Mouse (Mus musculus) right cerebral cortex, postnatal 4 days (tissue): ENCODE results near the gene Atp6v0e.

Experiments
- DNase-seq: peaks from one replicate; pipeline ENCODE4 v3.0.0-alpha.2; 2022

The Atp6v0e gene

DNA sequence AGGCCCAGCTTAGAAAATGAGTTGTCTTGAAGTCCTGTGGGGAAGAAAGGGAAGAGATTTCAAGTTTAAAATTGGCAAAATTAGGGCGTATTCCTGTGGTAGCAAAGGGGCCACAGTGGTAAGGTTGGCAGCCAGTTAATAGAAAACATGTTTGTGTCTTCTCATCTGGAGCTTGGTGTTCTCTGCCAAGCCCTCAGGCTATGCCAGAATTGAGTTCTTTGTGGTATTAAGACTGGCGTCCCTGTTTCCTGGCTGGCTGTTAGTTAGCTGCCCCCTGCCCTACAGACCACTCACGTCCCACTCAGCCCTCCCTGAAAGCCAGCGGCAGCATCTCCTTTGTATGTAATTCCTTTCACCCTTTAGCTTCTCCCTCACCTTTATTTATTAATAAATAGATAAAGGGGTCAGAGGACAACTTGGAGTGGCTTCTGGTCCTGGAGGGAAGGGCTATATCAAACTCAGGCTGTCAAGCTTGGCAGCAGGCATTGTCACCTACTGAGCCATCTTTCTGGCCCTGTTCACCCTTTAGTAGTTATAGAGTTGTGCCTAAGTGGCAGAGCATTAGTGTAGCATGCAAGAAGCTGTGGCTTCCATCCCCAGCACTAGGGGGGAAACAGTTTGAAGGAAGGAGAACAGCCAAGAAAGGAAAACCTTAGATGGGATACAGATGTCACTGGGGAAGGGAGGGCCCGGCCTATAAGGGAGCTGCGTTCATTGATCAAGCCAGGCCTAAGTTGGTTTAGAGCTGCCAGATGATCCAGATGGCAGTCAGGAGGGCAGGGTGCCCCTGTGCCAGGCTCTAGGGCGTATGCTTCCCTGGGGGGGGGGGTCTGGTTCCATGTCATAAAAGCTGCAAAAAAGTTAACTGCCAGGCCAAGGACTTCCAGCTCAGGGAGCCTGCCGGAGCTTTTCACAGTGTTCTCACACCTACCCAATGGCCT lies 26.0 kb downstream of the Atp6v0e start:
- peak; percentile 20 for DNase-seq

- DNase-seq: no peak
Observed at GRCm38 (mm10) chr17:26689810-26690209, 26.8 kb downstream of the Atp6v0e start.

DNA sequence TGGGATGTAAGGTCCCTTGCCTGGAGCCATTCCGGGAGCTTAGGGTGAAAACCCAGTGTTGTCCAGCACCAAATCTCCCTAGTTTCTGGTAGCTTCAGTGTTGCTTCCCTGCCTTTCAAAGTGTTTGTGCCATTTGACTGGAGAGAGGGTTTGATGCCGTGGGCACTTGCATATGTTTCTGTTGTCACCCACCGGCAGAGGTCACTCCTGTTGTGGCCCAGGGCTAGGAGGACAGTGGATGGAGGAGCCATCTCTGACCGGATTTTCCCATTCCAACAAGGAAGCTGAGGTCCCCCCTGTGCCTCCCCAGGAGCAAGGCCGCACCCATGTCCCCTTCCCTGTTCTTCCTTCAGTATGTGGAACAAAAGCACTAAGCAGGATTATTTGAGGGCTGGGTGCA lies 27.2 kb downstream of the Atp6v0e start:
- DNase-seq: no peak

GRCm38 (mm10) chr17:26691110-26691509 lies 28.1 kb downstream of the Atp6v0e start:
- no peak for DNase-seq

- DNase-seq: no peak
Observed at GRCm38 (mm10) chr17:26693424-26693823, 30.4 kb downstream of the Atp6v0e start.

GRCm38 (mm10) chr17:26694171-26694570 lies 31.1 kb downstream of the Atp6v0e start:
- no peak for DNase-seq

DNA sequence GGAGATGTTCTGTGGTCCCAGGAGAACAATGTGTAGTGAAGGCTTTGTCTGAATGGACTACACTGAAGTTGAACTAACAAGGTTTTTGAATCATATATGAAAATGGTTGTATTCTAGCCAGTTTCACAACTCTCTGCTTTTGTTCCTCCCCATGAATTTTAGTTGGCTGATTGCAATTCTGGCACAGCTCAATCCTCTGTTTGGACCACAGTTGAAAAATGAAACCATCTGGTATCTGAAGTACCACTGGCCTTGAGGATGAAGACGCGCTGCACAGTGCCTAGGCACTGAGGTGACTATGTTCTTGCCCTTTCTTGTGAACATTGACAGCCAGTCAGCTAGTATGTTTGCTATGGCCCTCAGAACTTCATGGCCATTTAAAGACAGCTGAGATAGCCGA lies 32.2 kb downstream of the Atp6v0e start:
- DNase-seq: no peak

DNA sequence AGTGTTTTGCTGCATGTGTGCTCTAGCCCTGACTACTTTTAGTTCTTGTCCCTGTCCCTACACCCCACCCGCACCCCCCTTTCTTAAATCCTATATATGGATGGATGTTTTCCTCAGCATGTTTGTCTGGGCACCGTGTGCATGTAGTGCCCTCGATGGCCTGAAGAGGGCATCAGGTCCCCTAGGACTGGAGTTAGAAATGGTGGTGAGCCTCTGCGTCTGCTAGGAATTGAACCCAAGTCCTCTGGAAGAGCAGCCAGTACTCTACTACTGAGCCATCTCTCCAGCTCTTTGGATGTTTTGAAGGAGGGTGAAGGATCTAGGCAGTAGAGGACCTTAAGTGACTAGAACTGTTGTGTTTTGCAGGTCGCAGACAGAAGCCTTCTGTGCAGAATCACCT lies 35.8 kb downstream of the Atp6v0e start:
- DNase-seq: no peak

DNA sequence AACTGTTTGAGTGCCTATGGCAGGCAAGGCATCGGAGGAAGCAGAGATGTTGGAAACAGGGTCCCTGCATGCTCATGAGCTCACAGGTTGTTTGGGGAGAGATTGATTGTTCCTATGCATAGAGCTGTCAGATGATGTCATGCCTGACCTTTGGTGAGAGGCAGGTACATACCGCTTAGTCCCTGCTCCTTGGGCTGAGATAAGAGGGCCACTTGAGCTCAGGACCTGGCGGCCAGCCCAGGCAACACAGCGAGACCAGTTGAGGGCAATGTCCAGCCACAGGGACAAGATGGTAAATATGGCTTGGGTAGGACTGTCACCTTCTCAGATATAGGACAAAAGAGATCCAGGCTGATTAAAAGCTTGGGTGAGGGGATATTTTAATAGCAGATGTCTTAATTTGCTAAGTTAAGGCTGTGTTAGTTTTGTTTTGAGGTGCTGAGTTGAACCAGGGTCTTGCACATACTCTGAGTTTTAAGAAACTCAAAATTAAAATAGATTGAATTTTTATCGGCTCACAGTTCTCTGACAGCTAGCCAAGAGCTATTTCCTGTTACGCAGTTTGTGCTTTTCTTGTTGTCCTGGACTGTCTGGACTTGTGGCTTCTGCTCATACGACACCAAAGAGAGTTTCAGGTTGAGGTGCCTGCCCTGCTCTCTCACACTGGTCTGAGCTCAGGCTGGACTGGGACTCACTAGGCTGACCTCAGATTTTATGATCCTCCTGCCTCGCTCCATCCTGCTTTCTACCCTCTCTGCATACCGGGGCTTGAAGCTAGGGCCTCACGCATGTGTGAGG lies 37.0 kb downstream of the Atp6v0e start:
- DNase-seq: no peak

DNA sequence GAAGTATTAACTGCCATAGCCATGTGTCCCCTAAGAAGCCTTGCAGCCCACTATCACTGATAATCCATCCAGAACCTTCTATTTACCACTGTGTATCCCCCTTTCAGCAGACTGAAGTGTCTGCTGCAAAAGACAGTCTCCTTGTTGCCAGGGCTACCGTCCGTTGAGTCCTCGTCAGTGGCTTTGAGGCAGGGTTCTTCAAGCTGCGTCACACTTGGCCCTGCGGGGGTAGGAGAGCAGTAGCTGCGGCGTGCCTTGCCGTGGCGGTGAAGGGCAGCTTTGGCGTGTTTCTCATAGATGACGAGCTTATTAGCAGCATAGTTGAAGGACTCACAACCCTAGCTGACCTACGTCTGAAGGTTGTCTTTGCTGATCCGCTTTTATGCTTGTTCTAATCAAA lies 38.5 kb downstream of the Atp6v0e start:
- no peak for DNase-seq

GRCm38 (mm10) chr17:26702621-26703020 lies 39.6 kb downstream of the Atp6v0e start:
- no peak for DNase-seq

DNA sequence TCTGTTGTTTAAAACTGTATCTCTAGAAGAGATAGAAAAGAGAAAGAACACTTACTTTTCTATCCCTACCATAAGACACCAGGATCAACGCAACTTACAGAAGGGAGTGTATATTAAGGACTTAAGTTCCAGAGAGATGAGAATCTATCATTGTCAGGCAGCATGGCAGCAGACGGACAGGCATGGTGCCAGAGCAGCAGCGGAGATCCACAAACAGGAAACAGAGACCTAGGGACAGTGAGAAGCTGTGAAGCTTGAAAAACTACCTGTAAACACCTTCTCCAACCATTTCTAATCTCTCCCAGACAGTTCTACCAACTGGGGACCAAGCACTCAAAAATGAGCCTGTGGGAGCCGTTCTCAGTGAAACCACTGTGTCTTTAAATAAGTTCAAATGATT lies 40.6 kb downstream of the Atp6v0e start:
- DNase-seq: no peak

- no peak for DNase-seq
Observed at GRCm38 (mm10) chr17:26705463-26706359, 42.7 kb downstream of the Atp6v0e start.

- no peak for DNase-seq
Observed at GRCm38 (mm10) chr17:26707066-26707465, 44.0 kb downstream of the Atp6v0e start.

GRCm38 (mm10) chr17:26708499-26708898 lies 45.5 kb downstream of the Atp6v0e start:
- no peak for DNase-seq

- DNase-seq: no peak
Observed at GRCm38 (mm10) chr17:26708993-26709590, 46.1 kb downstream of the Atp6v0e start.

- no peak for DNase-seq
Observed at GRCm38 (mm10) chr17:26710049-26710448, 47.0 kb downstream of the Atp6v0e start.

DNA sequence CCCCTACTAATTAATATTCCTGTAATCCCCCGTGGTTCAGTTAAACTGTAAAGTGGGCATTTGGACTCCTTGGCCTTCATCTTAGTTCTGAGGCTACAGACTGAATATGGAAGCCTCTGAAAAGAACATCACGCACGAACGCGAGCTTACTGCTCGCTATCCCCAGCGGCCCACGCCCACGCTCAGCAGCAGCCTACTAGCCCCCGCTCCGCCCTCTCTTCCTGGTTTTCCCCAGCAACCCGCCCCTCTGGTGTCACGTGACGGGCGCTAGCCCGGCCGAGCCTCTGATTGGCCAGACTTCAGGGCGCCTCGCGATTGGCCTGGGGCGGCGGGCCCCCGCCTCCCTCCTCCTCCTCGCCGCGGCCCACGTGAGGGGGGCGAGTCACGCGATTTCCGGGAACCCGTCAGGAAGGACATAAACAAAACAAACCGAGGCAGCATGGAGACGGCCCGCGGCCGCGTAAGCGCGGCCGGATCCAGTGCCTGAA lies 52.3 kb downstream of the Atp6v0e start, which contains the start of gene Crebrf:
TSS of gene Crebrf (plus strand) at position 380 of the 488 bp plus-strand sequence.
- DNase-seq: peak; percentile 96

DNA sequence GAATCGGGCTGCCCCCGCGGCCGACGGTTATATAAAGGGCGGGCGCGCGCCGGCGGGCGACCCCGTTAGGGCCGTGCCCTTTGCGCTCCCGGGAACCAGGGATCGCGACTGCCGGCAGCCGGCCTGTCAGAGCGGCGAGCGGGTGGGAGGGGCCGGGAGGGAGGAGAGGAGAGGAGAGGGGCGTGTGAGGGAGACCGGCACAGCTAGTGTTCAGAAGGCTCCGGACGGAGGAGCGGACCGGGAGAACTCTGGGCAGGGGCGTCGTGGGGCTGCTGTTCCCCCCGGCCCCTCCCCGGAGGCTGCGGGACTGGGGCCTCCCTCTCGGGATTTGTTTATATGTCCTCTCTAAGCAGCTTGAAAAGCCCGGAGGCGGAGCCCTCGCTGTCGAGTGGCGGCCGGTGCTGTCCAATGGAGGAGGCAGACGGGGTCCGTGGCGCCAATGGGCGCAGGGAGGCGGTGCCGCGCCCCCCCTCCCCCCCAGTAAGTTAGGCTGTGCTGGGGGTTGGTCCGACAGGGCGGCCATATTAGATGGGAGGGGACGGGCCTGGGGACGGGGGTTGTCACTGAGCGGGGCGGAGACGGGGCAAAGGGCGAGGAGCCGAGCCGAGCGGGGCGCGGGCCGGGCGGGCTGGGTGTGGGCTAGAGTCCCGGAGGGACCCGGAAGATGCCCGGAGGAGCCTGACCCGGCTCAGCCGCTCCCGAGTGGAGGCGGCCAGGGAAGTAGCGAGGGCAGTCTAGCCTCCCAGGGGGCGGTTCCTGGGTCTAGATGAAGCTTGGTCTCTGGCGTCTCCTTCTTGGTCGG lies 53.1 kb downstream of the Atp6v0e start:
- peak; percentile 92 for DNase-seq

DNA sequence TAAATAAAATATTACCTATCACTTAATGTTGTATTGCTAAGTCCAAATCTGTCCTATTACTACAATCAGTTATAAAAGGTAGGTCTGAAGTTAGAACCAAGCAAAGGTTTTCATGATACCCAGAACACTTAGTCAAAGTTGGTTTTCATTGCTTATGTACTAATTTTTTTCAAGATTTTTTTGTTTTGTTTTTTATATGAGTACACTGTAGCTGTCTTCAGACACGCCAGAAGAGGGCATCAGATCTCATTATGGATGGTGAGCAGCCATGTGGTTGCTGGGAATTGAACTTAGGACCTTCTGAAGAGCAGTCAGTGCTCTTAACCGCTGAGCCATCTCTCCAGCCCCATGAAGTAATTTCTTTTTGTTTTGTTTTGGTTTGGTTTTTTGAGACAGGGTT lies 54.8 kb downstream of the Atp6v0e start:
- DNase-seq: no peak

DNA sequence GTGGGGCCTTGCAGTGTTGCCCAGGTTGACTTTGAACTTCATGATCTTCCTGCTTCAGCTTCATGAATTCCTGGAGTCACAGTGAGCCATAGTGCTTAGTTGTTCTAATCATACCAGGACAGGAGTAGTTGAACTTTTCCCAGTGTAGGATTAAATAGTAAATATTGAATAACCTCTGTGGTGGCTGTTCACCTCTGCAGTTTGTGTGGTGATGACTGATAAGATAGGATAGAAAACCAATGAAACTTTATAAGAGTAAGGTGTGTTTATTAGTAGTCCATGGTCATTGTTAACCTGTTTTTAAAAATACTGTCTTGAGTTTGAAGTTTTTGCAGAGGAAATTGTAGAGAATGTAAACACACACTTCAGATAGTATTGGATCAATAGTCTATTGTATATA lies 56.4 kb downstream of the Atp6v0e start:
- no peak for DNase-seq
